Mouse (Mus musculus): ENCODE measurements around the gene A430078G23Rik.

DNA sequence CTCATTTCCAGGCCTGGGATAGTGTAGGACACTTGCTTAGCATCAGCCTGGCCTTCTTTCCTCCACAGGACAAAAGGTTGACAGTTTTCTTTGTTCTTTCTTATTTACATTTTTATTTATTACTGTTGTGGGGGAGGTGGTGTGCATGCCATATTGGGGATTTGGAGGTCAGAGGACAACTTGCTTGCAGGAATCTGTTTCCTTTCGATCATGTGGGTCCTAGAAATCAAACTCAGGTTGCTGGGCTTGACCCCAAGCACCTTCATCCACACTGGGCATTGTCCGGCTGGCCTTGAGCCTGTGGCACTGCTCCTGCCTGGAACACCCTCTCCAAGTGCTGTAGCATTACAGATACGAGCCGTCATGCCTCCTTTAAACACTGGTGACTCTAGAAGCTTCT, 63.6 kb downstream of the A430078G23Rik start:
- TF ChIP-seq CTCF (IDR thresholded peaks at IDR 0.05; ENCODE audit: borderline replicate concordance, insufficient read depth, low read length) = no peak
- TF ChIP-seq POLR2A (IDR thresholded peaks at IDR 0.05; ENCODE audit: low read depth, low read length) = no peak
